8 mouse cellular contexts compared by ENCODE assay signal in the genomic region with DNA sequence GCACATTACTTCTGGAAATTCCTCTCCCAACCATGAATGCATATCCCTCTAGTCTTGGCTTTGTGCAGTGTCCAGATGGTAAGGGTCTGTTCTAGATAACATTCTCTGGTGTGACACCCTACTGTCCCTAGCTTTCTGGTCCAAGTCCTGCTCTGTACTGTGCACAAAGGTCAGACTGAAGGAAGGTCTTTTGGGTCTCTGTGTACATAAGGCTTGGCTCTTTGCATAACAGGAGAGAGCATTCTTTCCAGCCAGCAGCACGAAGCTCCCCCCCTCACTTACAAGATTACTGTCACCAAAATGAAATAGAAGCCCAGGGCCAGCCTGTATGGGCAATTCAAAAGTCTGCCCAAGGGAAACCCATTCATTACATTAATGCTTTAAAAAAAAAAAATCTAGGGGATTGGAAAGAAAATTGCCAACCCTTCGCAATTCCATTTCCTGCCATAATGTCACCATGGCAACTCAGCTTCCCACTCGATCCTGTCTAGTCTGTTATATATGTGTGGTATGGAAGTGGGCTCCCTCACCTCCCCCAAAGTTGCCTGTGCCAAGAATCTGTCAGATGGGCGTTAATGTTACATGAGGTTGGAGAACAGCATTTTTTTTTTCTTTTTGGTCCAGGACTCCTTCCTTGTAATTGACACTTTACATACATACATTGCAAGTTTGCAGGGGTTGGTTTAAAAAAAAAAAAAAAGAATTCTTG.
DNase-seq lines count a peak whose midpoint lies in the region; ATAC-seq and TF ChIP-seq lines count a peak whose summit lies in the region.

No protein-coding gene starts in this region.

- no peaks in the 10 kb centered on the region; the same call in 1 of the 2 replicates for H3K36me3 ChIP-seq in neural tube, embryonic 15.5 days

- H3K4me3 ChIP-seq in layer of hippocampus, adult 2 months = no peak overlapping the region
- H3K4me3 ChIP-seq in neural tube, embryonic 15.5 days (replicated peaks) = no peak overlapping the region

- peak overlapping the region; percentile 84 for H3K27ac ChIP-seq in layer of hippocampus, adult 2 months
- peak overlapping the region; percentile 82 for H3K27ac ChIP-seq in neural tube, embryonic 15.5 days (replicated peaks)

- no peak for TF ChIP-seq CTCF in layer of hippocampus, adult 2 months (conservative IDR thresholded peaks at IDR 0.05)

- WGBS in neural tube, embryonic 15.5 days = 5% methylated on average over 4 of the region's 4 CpGs

- H3K9me3 ChIP-seq in neural tube, embryonic 15.5 days (replicated peaks) = no peaks in the 10 kb centered on the region

- H3K4me2 ChIP-seq in neural tube, embryonic 15.5 days = no peak overlapping the region

- peaks cover 20% of the 10 kb centered on the region for H3K4me1 ChIP-seq in neural tube, embryonic 15.5 days

- DNase-seq in layer of hippocampus, adult 2 months (ENCODE audit: low spot score in 2 of 2) = peak; percentile 46 to 69
- DNase-seq in layer of hippocampus, adult 9-10 months (ENCODE audit: low spot score) = no peak
- DNase-seq in cerebellum, adult 11-12 months = peak; percentile 56
- peak; percentile 59 to 78 for DNase-seq in frontal cortex, postnatal 36 days (ENCODE audit: low spot score in 2 of 2)
- no peak for DNase-seq in thymus, postnatal 10 days (ENCODE audit: low spot score in 2 of 2)
- no peak for DNase-seq in layer of hippocampus, postnatal 25 days (ENCODE audit: extremely low spot score in 1 of 2, low spot score in 1 of 2)

- H3K27me3 ChIP-seq in neural tube, embryonic 15.5 days (replicated peaks) = no peaks in the 10 kb centered on the region

- peak; percentile 63 for ATAC-seq in neural tube, embryonic 15.5 days (ENCODE audit: low FRiP score)
- no peak for ATAC-seq in granulocyte monocyte progenitor cell, adult 5-6 weeks (replicated peaks; ENCODE audit: poor library complexity, severe bottlenecking)

- no peak overlapping the region for H3K9ac ChIP-seq in neural tube, embryonic 15.5 days (replicated peaks)

Comparison
In these comparisons a context has a peak if more than half of its experiments do, and no peak if none do; other contexts are left out.
1. DNase-seq: peak in layer of hippocampus, adult 2 months (2 of 2), cerebellum, adult 11-12 months (single experiment) and frontal cortex, postnatal 36 days (2 of 2); none in layer of hippocampus, adult 9-10 months (single experiment), thymus, postnatal 10 days (0 of 2) and layer of hippocampus, postnatal 25 days (0 of 2).